Mouse (Mus musculus) heart, embryonic 12.5 days (tissue): Measurements from ENCODE around the gene Exoc3l2. TPM values are rescaled to one million over a fixed set of nuclear protein-coding genes. Genes with fewer than 3 reads are reported as not detected.

Experiments used
- ATAC-seq: fragments of 200-750 bp; cut with Nextera tagmentation; 2 replicates; pipeline ENCODE4 v1.8.0; 2017; ENCODE audit warnings: moderate TSS enrichment, moderate library complexity; ENCODE audit not compliant: insufficient number of reproducible peaks, low FRiP score
- H3K27ac ChIP-seq: fragments of 300-500 bp; sonication (generic); 2 replicates; pipeline ENCODE4 v1.5.1; 2016; ENCODE audit warnings: mild to moderate bottlenecking, moderate library complexity; ENCODE audit not compliant: poor library complexity, severe bottlenecking
- H3K27me3 ChIP-seq: fragments of 300-500 bp; sonication (generic); replicated peaks from 2 replicates; pipeline ENCODE4 v1.6.1; 2016; ENCODE audit warnings: mild to moderate bottlenecking, moderate library complexity
- H3K36me3 ChIP-seq: fragments of 300-500 bp; sonication (generic); 2 replicates; pipeline ENCODE4 v1.6.1; 2016; ENCODE audit warnings: mild to moderate bottlenecking, moderate library complexity
- H3K4me1 ChIP-seq: fragments of 300-500 bp; sonication (generic); replicated peaks from 2 replicates; pipeline ENCODE4 v1.6.1; 2016; ENCODE audit warnings: mild to moderate bottlenecking
- H3K4me2 ChIP-seq: fragments of 300-500 bp; sonication (generic); 2 replicates; pipeline ENCODE4 v1.6.1; 2016; ENCODE audit warnings: mild to moderate bottlenecking, moderate library complexity
- H3K4me3 ChIP-seq: fragments of 300-500 bp; sonication (generic); 2 replicates; pipeline ENCODE4 v1.5.1; 2016; ENCODE audit warnings: mild to moderate bottlenecking
- H3K9ac ChIP-seq: fragments of 300-500 bp; sonication (generic); 2 replicates; pipeline ENCODE4 v1.6.1; 2016; ENCODE audit warnings: mild to moderate bottlenecking, moderate library complexity
- H3K9me3 ChIP-seq: fragments of 300-500 bp; sonication (generic); replicated peaks from 2 replicates; pipeline ENCODE4 v1.6.1; 2016; ENCODE audit warnings: mild to moderate bottlenecking, moderate library complexity
- WGBS: fragments of 180-500 bp; shearing (Covaris S2); methylation state at CpG from one replicate; pipeline ENCODE4 v1.1.7; 2016; 5-methylcytosine and 5-hydroxymethylcytosine counted together
- polyA plus RNA-seq: library from polyadenylated mRNA; unstranded; fragments of >200 nt; fragmentation: Nextera tagmentation; extraction: Ambion mirVana; gene quantifications from 2 replicates; pipeline ENCODE4 v1.2.1, GENCODE M21; 2016

Exoc3l2 gene
- polyA plus RNA-seq, 1 experiment from 2014 or later = 3.1 TPM

DNA sequence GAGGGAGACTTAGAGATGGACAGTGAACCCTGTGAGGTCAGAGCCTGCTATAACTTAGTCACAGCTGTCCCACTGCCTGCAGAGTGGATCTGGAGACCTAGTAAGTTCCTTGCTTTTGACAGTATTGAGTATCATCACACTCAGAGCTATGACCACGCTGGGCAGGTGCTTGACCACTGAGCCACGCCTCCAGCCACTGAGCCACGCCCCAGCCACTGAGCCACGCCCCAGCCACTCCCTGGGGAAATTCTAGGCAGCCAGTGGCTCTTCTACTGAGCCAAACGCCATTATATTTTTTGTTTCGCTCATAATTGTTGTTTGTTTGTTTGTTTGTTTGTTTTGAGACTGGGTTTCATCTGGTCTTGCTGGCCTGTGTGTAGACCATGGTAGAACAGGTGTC, 4.5 kb downstream of the Exoc3l2 start:
- no peak for ATAC-seq
- H3K9me3 ChIP-seq = no peaks in the 10 kb centered on the region; the same call in 1 of the 2 replicates
- peaks cover 56% of the 10 kb centered on the region for H3K27me3 ChIP-seq
- H3K4me3 ChIP-seq = no peak overlapping the region
- no peak overlapping the region for H3K9ac ChIP-seq
- H3K36me3 ChIP-seq = no peaks in the 10 kb centered on the region
- peaks cover 39% of the 10 kb centered on the region for H3K4me1 ChIP-seq
- H3K27ac ChIP-seq = no peak overlapping the region
- no peak overlapping the region for H3K4me2 ChIP-seq
- WGBS = 30% methylated on average over 6 of the region's 6 CpGs

DNA sequence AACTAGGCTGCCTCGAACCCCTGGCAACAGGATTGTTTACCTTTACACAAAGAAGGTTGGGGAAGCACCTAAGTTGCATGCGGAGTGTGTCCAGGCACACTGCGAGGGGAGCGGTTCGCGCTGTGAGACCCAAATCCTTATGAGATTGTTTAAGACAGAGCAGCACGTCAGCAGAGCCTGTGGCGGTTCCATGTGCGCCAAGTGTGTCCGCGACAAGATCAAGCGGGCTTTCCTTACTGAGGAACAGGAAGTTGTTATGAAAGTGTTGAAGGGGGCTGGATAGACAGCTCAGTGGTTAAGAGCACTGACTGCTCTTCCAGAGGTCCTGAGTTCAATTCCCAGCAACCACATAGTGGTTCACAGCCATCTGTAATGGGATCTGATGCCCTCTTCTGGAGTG, 5.1 kb downstream of the Exoc3l2 start:
- H3K27me3 ChIP-seq = peaks cover 62% of the 10 kb centered on the region
- H3K9ac ChIP-seq = no peak overlapping the region
- 69% methylated on average over 12 of the region's 12 CpGs for WGBS
- no peak overlapping the region for H3K4me2 ChIP-seq
- no peaks in the 10 kb centered on the region; the same call in 1 of the 2 replicates for H3K9me3 ChIP-seq
- H3K36me3 ChIP-seq = no peaks in the 10 kb centered on the region
- H3K4me3 ChIP-seq = no peak overlapping the region
- H3K4me1 ChIP-seq = peaks cover 39% of the 10 kb centered on the region
- ATAC-seq = no peak
- no peak overlapping the region for H3K27ac ChIP-seq

DNA sequence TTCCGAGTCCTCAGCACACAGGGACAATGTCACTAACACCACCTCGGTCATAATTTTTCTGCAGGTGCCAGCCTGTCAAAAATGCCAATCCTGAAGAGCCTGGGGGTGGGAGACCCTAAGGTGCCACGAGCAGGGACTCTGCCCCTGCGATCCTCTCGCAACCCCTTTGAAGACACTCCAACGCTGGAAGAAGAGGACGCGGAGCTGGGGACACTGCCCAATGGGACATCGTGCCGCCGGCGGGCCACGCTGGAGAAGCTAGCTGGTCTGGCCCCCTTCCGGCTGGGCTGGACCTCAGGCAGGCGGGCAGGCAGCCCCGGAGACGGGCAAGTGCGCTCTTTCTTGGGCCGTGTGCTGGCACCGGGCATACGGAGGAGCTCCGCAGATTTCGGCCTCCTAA, 6.3 kb downstream of the Exoc3l2 start:
- Histone ChIP-seq H3K9me3 (no peaks in the 10 kb centered on the region; the same call in 1 of the 2 replicates), H3K27me3 (peaks cover 73% of the 10 kb centered on the region), H3K27ac (no peak overlapping the region), H3K36me3 (no peaks in the 10 kb centered on the region), H3K4me1 (peaks cover 40% of the 10 kb centered on the region), H3K4me3 (no peak overlapping the region), H3K9ac (no peak overlapping the region), H3K4me2 (no peak overlapping the region)
- 29% methylated on average over 23 of the region's 23 CpGs for WGBS
- ATAC-seq = no peak

- H3K27me3 ChIP-seq = peaks cover 77% of the 10 kb centered on the region
Observed at GRCm38 (mm10) chr7:19470308-19470707, 7.2 kb downstream of the Exoc3l2 start.

GRCm38 (mm10) chr7:19472403-19472802, 9.3 kb downstream of the Exoc3l2 start:
- Histone ChIP-seq H3K27ac (no peak overlapping the region), H3K4me1 (peaks cover 18% of the 10 kb centered on the region), H3K36me3 (no peaks in the 10 kb centered on the region), H3K4me3 (no peak overlapping the region), H3K9me3 (no peaks in the 10 kb centered on the region; the same call in 1 of the 2 replicates), H3K4me2 (no peak overlapping the region), H3K9ac (no peak overlapping the region), H3K27me3 (peaks cover 76% of the 10 kb centered on the region)
- 24% methylated on average over 4 of the region's 4 CpGs for WGBS
- ATAC-seq = 0 out of 2 replicates have a peak, but pooled peaks have one; percentile 7

More at GRCm38 (mm10) chr7:19470308-19470707, 7.2 kb downstream of the Exoc3l2 start:
- 18% methylated on average over 14 of the region's 14 CpGs for WGBS
- no peak overlapping the region for H3K4me3 ChIP-seq
- no peak for ATAC-seq
- H3K9me3 ChIP-seq = no peaks in the 10 kb centered on the region; the same call in 1 of the 2 replicates
- peaks cover 32% of the 10 kb centered on the region for H3K4me1 ChIP-seq
- no peaks in the 10 kb centered on the region for H3K36me3 ChIP-seq
- H3K4me2 ChIP-seq = no peak overlapping the region
- H3K9ac ChIP-seq = no peak overlapping the region
- H3K27ac ChIP-seq = no peak overlapping the region

GRCm38 (mm10) chr7:19473875-19474443, 10.8 kb downstream of the Exoc3l2 start:
- Histone ChIP-seq H3K4me1 (peaks cover 25% of the 10 kb centered on the region), H3K9me3 (no peaks in the 10 kb centered on the region; the same call in 1 of the 2 replicates), H3K27me3 (peaks cover 78% of the 10 kb centered on the region), H3K9ac (peak overlapping the region; percentile 74), H3K4me3 (peak overlapping the region; percentile 64), H3K36me3 (no peaks in the 10 kb centered on the region), H3K27ac (no peak overlapping the region), H3K4me2 (peak overlapping the region; percentile 85)
- peak; percentile 69 for ATAC-seq
- WGBS = 4% methylated on average over 71 of the region's 89 CpGs

GRCm38 (mm10) chr7:19477084-19477483, 14.0 kb downstream of the Exoc3l2 start:
- Histone ChIP-seq H3K36me3 (peaks cover 4% of the 10 kb centered on the region; the same call in 1 of the 2 replicates), H3K4me1 (peaks cover 22% of the 10 kb centered on the region), H3K9me3 (no peaks in the 10 kb centered on the region), H3K4me2 (no peak overlapping the region), H3K9ac (no peak overlapping the region), H3K4me3 (no peak overlapping the region), H3K27me3 (peaks cover 50% of the 10 kb centered on the region), H3K27ac (no peak overlapping the region)
- WGBS = 49% methylated on average over 2 of the region's 2 CpGs
- no peak for ATAC-seq

DNA sequence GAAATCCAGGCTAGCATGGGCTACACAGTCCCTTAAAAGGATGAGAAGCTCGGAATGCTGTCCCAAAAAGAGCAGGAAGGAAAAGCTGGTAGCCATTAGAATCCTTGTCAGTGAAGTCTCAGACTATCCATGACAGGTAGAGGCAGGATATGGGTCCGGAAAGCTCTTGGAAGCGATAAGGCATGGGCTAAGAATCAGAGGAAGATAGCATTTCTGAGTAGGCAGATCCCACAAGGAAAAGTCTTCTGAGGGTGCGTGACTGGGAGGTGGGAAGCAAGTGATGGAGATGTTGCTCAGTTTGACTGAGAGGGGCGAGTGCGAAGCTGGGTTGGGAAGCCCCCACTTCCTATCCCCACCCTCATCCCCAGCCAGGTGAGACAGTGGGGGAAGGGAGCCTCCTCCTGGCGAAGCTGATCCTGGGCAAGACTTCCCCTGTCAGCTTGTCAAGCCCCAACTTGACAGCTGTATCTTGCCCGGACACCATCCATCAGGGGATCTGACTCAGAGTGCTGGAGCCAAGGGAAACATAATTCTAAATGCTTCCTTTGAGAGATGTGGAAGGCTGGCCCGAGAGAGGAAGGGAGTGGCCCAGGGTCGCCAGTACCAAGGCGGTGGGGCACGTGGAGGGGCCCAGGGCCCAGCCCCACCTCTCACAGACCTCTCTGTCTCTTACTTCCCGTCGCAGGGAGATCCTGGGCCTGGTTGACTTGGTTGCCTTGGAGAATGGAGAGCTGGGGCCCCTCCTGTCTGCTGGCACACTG, 14.7 kb downstream of the Exoc3l2 start:
- Histone ChIP-seq H3K4me1 (peaks cover 15% of the 10 kb centered on the region), H3K27me3 (peaks cover 43% of the 10 kb centered on the region), H3K27ac (no peak overlapping the region)

DNA sequence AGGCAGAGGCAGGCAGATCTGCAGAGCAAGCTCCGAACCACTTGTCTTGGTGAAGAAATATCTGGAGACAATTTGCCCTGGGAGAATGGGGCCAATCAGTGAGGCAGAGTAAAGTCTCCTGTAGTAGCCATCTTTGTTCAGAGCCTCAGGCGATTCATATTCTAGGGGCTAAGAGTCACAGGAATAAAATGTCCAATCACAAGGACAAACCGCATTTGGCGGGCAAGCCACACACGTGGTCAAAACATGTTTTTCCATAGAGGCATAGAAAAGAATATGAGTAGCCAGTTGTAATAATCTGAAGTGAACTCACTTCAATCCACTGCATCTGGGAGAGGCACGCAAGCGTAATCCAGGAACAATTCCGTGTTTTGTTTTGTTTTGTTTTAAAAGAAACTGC, 20.1 kb downstream of the Exoc3l2 start:
- Histone ChIP-seq H3K27ac (no peak overlapping the region), H3K9me3 (no peaks in the 10 kb centered on the region), H3K9ac (no peak overlapping the region), H3K27me3 (peaks cover 16% of the 10 kb centered on the region), H3K4me1 (peaks cover under 1% of the 10 kb centered on the region; the same call in 1 of the 2 replicates), H3K36me3 (peaks cover 4% of the 10 kb centered on the region; the same call in 1 of the 2 replicates), H3K4me2 (no peak overlapping the region), H3K4me3 (no peak overlapping the region)
- ATAC-seq = no peak
- WGBS = 83% methylated on average over 8 of the region's 8 CpGs

More for the DNA sequence above, 14.7 kb downstream of the Exoc3l2 start:
- no peaks in the 10 kb centered on the region for H3K9me3 ChIP-seq
- 0 out of 2 replicates have a peak, but pooled peaks have one; percentile 22 for ATAC-seq
- no peak overlapping the region for H3K4me2 ChIP-seq
- 18% methylated on average over 14 of the region's 14 CpGs for WGBS
- no peak overlapping the region for H3K4me3 ChIP-seq
- peak overlapping the region; percentile 34; the same call in 1 of the 2 replicates for H3K9ac ChIP-seq
- H3K36me3 ChIP-seq = peaks cover 4% of the 10 kb centered on the region; the same call in 1 of the 2 replicates

- peaks cover 4% of the 10 kb centered on the region; the same call in 1 of the 2 replicates for H3K36me3 ChIP-seq
- no peak overlapping the region for H3K4me3 ChIP-seq
- peaks cover 5% of the 10 kb centered on the region for H3K4me1 ChIP-seq
- no peaks in the 10 kb centered on the region for H3K9me3 ChIP-seq
- H3K27ac ChIP-seq = no peak overlapping the region
- H3K9ac ChIP-seq = no peak overlapping the region
- peaks cover 37% of the 10 kb centered on the region for H3K27me3 ChIP-seq
- H3K4me2 ChIP-seq = no peak overlapping the region
- 88% methylated on average over 1 of the region's 1 CpGs for WGBS
- ATAC-seq = no peak
Observed at GRCm38 (mm10) chr7:19485488-19485887, 22.4 kb downstream of the Exoc3l2 start.

- H3K27me3 ChIP-seq = peaks cover 47% of the 10 kb centered on the region
- H3K4me1 ChIP-seq = peaks cover 7% of the 10 kb centered on the region
- H3K4me3 ChIP-seq = no peak overlapping the region
- H3K9me3 ChIP-seq = no peaks in the 10 kb centered on the region
- WGBS = 59% methylated on average over 7 of the region's 7 CpGs
- no peak overlapping the region for H3K27ac ChIP-seq
- no peak overlapping the region for H3K4me2 ChIP-seq
- no peak for ATAC-seq
- peaks cover 4% of the 10 kb centered on the region; the same call in 1 of the 2 replicates for H3K36me3 ChIP-seq
- no peak overlapping the region for H3K9ac ChIP-seq
Observed at GRCm38 (mm10) chr7:19486549-19486948, 23.4 kb downstream of the Exoc3l2 start.
